ENCODE assay signal across 8 mouse cellular contexts in genomic region chr6:39381125-39381880, GRCm38 (mm10). TPM values are rescaled to one million over a fixed set of nuclear protein-coding genes. Genes with fewer than 3 reads are reported as not detected.
DNase-seq lines count a peak whose midpoint lies in the region; ATAC-seq lines count a peak whose summit lies in the region.

TSS of gene Rab19 (plus strand) at chr6:39381175.

- WGBS in midbrain, embryonic 12.5 days: 5% methylated on average over 20 of the region's 20 CpGs

- peaks cover 14% of the 10 kb centered on the region for H3K4me1 ChIP-seq in midbrain, embryonic 12.5 days

- H3K27me3 ChIP-seq in midbrain, embryonic 12.5 days: peaks cover 29% of the 10 kb centered on the region

- no peak within 1 kb of the TSS for H3K27ac ChIP-seq in midbrain, embryonic 12.5 days (replicated peaks)

- intact Hi-C loops in heart, postnatal 10 days (cut with DNase I): no loop called here
- intact Hi-C loops in left cerebral cortex, postnatal 10 days (cut with DNase I): no loop called here

- ATAC-seq in midbrain, embryonic 12.5 days (ENCODE audit: low FRiP score, low read depth): no peak

- H3K9me3 ChIP-seq in midbrain, embryonic 12.5 days: no peaks in the 10 kb centered on the region

- H3K36me3 ChIP-seq in midbrain, embryonic 12.5 days: no peaks in the 10 kb centered on the region

- peak; percentile 16 for DNase-seq in NIH3T3 (ENCODE audit: low read depth)
- peak; percentile 59 for DNase-seq in embryo, embryonic 10.5 days (ENCODE audit: low spot score)
- peak; percentile 27 to 49 for DNase-seq in heart, postnatal 10 days
- peak; percentile 48 to 65 for DNase-seq in kidney, postnatal 4 days
- DNase-seq in thymus, adult 18-20 months: peak; percentile 24 to 45
- DNase-seq in cerebellum, postnatal 14 days: no peak
- no peak for DNase-seq in left cerebral cortex, postnatal 10 days (ENCODE audit: extremely low spot score in 1 of 2, low spot score in 2 of 2)

- H3K4me2 ChIP-seq in midbrain, embryonic 12.5 days (replicated peaks): peak within 1 kb of the TSS; percentile 47

- H3K4me3 ChIP-seq in midbrain, embryonic 12.5 days: peak within 1 kb of the TSS; percentile 14

- H3K9ac ChIP-seq in midbrain, embryonic 12.5 days (replicated peaks): no peak within 1 kb of the TSS

RNA-seq across cellular contexts. Expression of gene Rab19, which starts in this region (rescaled TPM):
- total RNA-seq in heart, postnatal 10 days (2021): under 1 TPM; 0.22 to 0.32 TPM
- 0.20 and 0.26 TPM in 2 replicates for polyA plus RNA-seq in midbrain, embryonic 12.5 days (2016; fragmentation: Nextera tagmentation; extraction: Ambion mirVana)
- not detected for total RNA-seq in left cerebral cortex, postnatal 10 days (2021)

Comparison
In these comparisons a context has a peak if more than half of its experiments do, and no peak if none do; other contexts are left out.
1. Peak in DNase-seq in heart, postnatal 10 days; RNA of the gene not detected or under 1 TPM.
2. DNase-seq: peak in NIH3T3 (single experiment), embryo, embryonic 10.5 days (single experiment), kidney, postnatal 4 days (2 of 2) and thymus, adult 18-20 months (2 of 2); none in cerebellum, postnatal 14 days (0 of 2) and left cerebral cortex, postnatal 10 days (0 of 2).